Mouse (Mus musculus) E14TG2a.4 (cell line): ENCODE measurements around the gene Olfr102.

Source experiments
- H3K27me3 ChIP-seq: 2 replicates; pipeline ENCODE4 v1.6.1; 2014; ENCODE audit warnings: low read length, control low read depth; ENCODE audit not compliant: insufficient read depth
- H3K36me3 ChIP-seq: 2 replicates; pipeline ENCODE4 v1.6.1; 2014; ENCODE audit warnings: low read length, control low read depth; ENCODE audit not compliant: insufficient read depth
- H3K4me1 ChIP-seq: replicated peaks from 2 replicates; pipeline ENCODE4 v1.6.1; 2014; ENCODE audit warnings: low read depth, low read length, control low read depth
- H3K4me3 ChIP-seq: replicated peaks from 2 replicates; pipeline ENCODE4 v1.5.1; 2014; ENCODE audit warnings: mild to moderate bottlenecking, low read length
- H3K9me3 ChIP-seq: 2 replicates; pipeline ENCODE4 v1.6.1; 2014; ENCODE audit warnings: low read length, control low read depth
- CTCF ChIP-seq: conservative IDR thresholded peaks from 2 replicates; pipeline ENCODE4 v1.5.1; 2014; ENCODE audit warnings: low read length
- NANOG ChIP-seq: IDR thresholded peaks from 2 replicates; pipeline ENCODE4 v1.6.1; 2014; ENCODE audit warnings: borderline replicate concordance, low read length, mixed read lengths
- POU5F1 ChIP-seq: IDR thresholded peaks from 2 replicates; pipeline ENCODE4 v1.6.1; 2014; ENCODE audit warnings: low read length, borderline replicate concordance

The Olfr102 gene

DNA sequence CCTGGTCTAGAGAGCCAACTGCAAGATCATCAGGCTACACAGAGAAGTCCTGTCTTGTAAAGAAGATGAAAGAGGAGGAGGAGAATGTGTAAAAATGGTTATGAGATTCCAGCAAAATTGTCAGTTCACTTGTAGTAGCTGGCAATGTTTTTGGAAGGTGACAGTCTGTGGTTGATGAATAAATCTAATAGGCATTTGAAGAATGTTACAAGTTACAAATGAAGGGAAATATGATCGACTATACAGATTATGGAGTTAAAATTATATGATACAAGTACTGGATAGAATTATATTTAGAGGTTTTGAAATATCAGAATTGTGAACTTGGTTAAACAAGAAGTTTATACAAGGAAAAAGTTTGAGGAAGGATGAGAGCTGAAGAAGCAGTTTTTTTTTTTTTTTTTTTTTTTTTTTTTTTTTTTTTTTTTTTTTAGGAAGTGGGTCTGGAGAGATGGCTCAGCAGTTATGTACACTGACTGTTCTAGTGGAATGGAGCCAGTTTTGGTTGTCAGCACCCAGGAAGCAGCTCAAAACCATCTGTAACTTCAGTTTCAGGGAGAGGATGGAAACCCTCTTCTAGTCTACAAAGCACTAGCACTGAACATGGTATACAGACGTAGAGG is 41.1 kb downstream of the Olfr102 start:
- no peaks in the 10 kb centered on the region for H3K36me3 ChIP-seq
- no peaks in the 10 kb centered on the region for H3K9me3 ChIP-seq
- peaks cover 13% of the 10 kb centered on the region for H3K27me3 ChIP-seq
- H3K4me1 ChIP-seq, result peaks cover 5% of the 10 kb centered on the region; the same call in 1 of the 2 replicates
- TF ChIP-seq CTCF, result no peak
- TF ChIP-seq POU5F1, result no peak
- TF ChIP-seq NANOG, result no peak
- H3K4me3 ChIP-seq, result no peak overlapping the region

DNA sequence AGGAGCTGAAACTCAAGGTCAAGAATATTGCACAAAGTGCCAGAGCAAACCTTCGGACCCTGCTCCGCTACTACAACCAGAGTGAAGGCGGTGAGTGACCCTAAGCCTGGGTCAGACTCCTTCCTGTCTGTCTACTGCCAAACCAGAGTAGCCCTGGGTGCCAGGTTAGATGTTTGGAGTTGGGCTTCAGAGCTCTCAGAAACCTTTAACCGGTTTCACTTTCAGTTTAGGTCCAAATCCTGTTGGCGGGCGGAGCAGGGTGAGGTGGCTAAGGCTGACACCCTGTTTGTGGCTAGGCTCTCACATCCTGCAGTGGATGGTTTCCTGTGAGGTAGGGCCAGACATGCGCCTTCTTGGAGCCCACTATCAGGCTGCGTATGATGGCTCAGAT is 46.2 kb downstream of the Olfr102 start:
- Histone ChIP-seq H3K4me1 (peaks cover 11% of the 10 kb centered on the region; the same call in 1 of the 2 replicates), H3K36me3 (no peaks in the 10 kb centered on the region), H3K9me3 (no peaks in the 10 kb centered on the region), H3K27me3 (peaks cover 20% of the 10 kb centered on the region), H3K4me3 (peak overlapping the region; percentile 76)
- TF ChIP-seq CTCF (no peak), NANOG (no peak), POU5F1 (no peak)

DNA sequence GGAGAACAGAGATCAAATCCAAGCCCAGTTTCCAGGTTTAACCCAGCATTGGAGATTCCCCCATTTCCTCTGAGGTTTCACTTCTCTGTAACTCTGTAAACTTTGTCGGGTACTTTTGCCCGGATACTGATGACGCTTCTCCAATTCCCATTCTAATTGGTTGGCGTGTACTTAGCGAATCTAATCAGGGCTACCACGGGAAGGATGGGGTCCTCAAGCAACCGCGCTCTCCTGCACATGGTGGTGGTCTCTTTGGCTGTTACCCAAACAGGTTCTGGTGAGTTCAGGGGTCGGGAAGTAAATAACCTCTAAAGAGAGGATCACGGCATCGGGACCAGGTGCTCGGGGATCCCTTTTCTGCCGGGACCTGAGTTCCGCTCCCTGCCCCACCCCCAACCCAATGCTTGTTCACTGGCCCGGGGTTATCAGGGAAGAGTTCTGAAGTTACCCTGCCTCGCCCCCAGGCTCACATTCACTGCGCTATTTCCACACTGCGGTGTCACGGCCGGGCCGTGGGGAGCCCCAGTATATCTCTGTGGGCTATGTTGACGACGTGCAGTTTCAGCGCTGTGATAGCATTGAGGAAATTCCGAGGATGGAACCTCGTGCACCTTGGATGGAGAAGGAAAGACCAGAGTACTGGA is 46.7 kb downstream of the Olfr102 start, which contains the start of gene H2-M3:
Gene H2-M3, plus strand, starts transcription at position 163 of the 644 bp plus-strand sequence.
- Histone ChIP-seq H3K4me3 (peak within 1 kb of the TSS; percentile 76), H3K4me1 (peaks cover 11% of the 10 kb centered on the region; the same call in 1 of the 2 replicates), H3K36me3 (no peaks in the 10 kb centered on the region), H3K9me3 (no peaks in the 10 kb centered on the region), H3K27me3 (peaks cover 20% of the 10 kb centered on the region)
- TF ChIP-seq CTCF (no peak), POU5F1 (no peak), NANOG (no peak)

DNA sequence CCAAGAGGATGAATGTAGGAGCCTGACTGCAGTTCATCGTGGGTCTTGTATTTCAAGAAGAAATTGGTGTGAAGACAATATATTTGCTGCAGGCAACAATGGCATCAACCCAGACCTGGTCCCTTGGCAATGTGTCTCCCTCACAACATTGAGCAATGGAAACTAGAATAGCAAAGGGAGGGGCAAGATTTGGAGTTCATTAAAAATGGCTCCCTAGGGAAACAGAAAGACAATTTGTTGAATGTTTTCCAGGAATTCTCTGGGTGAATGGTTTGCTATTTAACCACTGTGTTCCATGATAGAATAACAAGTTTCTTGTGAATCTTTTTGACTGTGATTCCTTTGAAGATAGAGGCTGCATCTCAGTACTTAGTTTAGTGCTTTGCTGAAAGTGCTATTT is 53.2 kb downstream of the Olfr102 start, which contains the start of gene Olfr98:
Gene Olfr98, minus strand, starts transcription at position 124 of the 400 bp plus-strand sequence.
- TF ChIP-seq POU5F1 (no peak), NANOG (no peak), CTCF (no peak)
- Histone ChIP-seq H3K27me3 (no peaks in the 10 kb centered on the region), H3K36me3 (no peaks in the 10 kb centered on the region), H3K9me3 (no peaks in the 10 kb centered on the region), H3K4me1 (no peaks in the 10 kb centered on the region), H3K4me3 (no peak within 1 kb of the TSS)
